Mouse (Mus musculus) heart, postnatal 0 days (tissue): ENCODE measurements around the gene Grn.
A peak's percentile ranks its signal among the peaks of the same experiment; 100 is the strongest.

Source experiments
- CTCF ChIP-seq: IDR thresholded peaks from 2 replicates; pipeline ENCODE4 v1.5.1; 2016; ENCODE audit warnings: antibody characterized with exemption, control low read depth, low read depth
- EP300 ChIP-seq: IDR thresholded peaks from 2 replicates; pipeline ENCODE4 v1.6.1; 2016; ENCODE audit warnings: antibody characterized with exemption, low read depth

DNA sequence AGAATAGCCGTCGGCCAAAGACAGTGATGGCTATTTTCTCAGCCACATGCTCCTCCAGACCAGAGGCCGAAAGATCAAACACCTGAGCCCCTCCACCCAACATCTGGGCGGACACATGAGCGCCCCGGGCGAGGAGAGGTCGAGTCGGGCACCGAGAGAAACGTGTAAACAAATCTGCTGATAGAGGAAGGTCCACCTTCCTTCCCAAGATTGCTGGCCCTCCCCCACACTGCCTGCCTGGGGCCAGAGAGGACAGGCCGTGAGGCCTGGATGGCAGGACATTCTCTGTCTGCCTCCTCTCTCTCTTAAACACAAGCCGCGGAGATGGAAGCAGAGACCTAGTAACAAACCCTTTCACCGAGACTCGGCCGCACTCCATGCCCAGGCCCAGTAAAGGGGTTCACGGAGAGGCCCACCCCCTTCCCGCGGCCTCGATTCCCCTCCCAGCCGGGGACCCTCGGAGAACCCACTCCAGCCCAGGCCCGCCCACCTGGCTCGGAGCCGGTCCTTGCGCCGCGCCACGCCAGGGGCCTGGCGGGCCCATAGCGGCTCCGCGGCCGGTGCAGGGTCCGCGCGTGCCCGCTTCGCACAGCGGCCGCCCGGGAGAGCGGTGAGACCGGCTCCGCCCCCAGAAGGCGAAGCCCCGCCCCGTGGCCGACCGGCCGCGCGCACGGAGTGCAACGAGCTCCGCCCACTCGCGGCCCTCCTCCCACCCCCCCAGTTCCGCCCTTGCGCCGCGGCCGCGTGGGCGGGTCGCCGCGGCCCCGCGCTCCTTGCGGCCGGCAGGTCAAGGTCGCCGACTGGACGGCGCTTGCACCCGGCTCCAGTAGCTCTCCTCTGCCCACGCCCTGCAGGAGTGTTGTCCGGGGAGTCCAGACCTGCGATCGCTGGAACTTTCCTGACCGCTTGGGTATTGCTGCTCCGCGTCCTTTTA is 22.9 kb upstream of the Grn start:
- 0 out of 2 replicates have a peak, but pooled peaks have one; percentile 4 for TF ChIP-seq CTCF
- TF ChIP-seq EP300, result peak; percentile 37; the same call in 1 of the 2 replicates
